Mouse (Mus musculus): Measurements from ENCODE around the gene Col6a4. TPM values are rescaled to one million over a fixed set of nuclear protein-coding genes. Genes with fewer than 3 reads are reported as not detected.

Col6a4 gene
- total RNA-seq (2021): not detected
- long read RNA-seq, experiment 1: 0 reads
- long read RNA-seq, experiment 2: 0 reads

DNA sequence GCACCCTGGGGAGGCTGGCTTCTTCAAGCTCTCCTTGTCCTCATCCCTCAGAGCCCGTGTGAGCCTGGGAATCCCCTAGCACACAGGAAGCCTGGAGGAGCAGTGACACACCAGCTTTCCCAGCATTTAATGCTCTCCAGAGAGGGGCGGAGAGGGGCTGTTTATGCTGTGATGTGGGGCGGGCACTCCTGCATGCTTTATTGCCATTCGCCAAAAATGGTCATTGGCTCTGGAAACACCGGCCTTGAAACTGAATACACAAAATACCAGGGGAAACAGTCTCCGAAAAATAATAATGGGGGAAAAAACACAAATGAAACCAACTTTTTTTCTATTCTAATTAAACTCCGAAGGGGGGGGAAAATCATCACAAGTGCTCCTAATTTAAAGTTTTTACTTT lies at the start of gene Col6a4:
Gene Col6a4 (minus strand): TSS at position 101 of the 400 bp plus-strand sequence.
- DNase-seq: no peak
- TF ChIP-seq CTCF (IDR thresholded peaks at IDR 0.05): no peak
- no peak within 1 kb of the TSS for H3K4me3 ChIP-seq
- no peak within 1 kb of the TSS for H3K27ac ChIP-seq
- intact Hi-C loops (cut with DNase I): no loop called here

DNA sequence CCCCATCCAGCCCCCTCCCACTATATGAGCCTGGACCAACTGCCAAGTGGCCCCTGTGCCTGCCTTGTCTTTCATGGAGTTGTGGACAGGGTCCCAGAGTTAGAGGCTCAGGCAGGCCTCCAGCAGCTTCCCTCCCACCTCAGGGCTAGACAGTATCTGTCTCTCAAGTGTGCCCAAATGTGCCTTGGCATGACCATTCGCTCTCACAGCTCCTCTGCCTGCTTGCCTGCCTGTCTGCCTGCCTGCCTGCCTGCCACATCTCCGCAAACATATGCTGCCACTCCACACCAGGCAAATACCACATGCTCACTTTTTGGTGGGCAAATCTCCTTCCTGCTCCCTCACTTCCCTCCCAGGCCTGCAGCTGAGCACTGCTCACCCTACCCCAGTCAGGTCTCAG lies 49.0 kb upstream of the Col6a4 start:
- intact Hi-C loops (cut with DNase I): no loop called here
- Histone ChIP-seq H3K4me3 (no peak overlapping the region), H3K27ac (no peak overlapping the region)
- no peak for DNase-seq
- no peak for TF ChIP-seq CTCF (IDR thresholded peaks at IDR 0.05)

DNA sequence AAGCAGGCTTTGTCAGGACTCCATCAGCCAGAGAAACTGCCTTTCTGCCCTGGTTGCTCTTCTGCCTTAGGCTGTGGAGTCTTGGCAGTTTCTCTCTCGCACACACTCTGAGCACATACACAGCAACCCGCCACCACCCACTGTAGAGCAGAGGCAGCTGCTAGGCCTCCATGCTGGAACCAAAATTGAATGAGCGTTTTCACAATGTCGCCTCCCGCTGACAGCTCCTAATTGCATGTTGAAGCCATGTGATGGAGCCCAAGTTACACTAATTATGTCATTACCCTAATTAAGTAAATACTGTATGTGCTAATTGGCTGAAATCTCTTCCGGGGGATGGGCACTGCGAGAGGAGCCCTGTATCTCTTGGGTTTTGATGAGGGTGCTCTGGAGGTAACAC lies 47.6 kb upstream of the Col6a4 start:
- Histone ChIP-seq H3K4me3 (no peak overlapping the region), H3K27ac (no peak overlapping the region)
- intact Hi-C loops (cut with DNase I): no loop called here
- no peak for TF ChIP-seq CTCF (IDR thresholded peaks at IDR 0.05)
- DNase-seq: no peak

DNA sequence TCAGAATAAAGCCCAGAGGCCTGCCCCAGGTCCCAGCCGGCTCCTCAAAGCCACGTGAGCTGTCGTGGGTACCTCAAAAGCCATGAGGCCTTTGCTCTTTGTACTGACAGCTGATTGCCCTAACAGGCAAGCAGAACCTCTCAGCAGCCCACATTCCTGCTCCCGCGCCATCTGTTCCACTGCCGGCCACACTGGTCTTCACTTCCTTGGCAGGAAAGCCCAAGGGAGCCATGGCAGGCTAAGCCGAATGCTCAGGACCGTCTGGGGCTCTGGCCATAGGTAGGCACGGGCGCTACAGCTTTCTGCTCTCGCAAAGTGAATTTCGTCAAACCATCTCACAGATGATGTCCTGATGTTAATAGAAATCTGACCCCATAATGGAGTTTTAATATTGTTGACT lies 45.4 kb upstream of the Col6a4 start:
- no peak overlapping the region for H3K4me3 ChIP-seq
- TF ChIP-seq CTCF (IDR thresholded peaks at IDR 0.05): no peak

DNA sequence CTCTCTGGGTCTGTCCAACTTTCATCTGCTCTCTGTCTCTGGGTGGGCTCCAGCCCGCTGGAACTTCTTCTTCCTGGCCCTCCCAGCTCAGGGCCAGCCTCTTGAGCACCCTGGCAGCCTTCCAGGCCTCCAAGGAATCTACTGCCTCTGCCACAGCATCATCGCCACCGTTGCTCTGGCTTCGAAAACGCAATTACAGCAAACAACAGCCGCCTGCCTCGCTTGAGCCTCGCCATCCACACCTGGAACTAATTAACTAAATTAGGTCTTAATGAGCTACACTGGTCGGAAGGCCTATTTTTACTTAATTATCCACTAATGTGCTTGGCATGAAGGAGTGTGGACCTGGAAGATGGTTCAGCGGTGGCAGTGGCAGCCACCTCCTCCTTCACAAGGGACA lies 43.2 kb upstream of the Col6a4 start:
- no peak for TF ChIP-seq CTCF (IDR thresholded peaks at IDR 0.05)
- H3K27ac ChIP-seq: no peak overlapping the region
- intact Hi-C loops (cut with DNase I): no loop called here
- no peak for DNase-seq
- no peak overlapping the region for H3K4me3 ChIP-seq

More for the DNA sequence above, 45.4 kb upstream of the Col6a4 start:
- no peak for DNase-seq
- H3K27ac ChIP-seq: no peak overlapping the region
- intact Hi-C loops (cut with DNase I): no loop called here

DNA sequence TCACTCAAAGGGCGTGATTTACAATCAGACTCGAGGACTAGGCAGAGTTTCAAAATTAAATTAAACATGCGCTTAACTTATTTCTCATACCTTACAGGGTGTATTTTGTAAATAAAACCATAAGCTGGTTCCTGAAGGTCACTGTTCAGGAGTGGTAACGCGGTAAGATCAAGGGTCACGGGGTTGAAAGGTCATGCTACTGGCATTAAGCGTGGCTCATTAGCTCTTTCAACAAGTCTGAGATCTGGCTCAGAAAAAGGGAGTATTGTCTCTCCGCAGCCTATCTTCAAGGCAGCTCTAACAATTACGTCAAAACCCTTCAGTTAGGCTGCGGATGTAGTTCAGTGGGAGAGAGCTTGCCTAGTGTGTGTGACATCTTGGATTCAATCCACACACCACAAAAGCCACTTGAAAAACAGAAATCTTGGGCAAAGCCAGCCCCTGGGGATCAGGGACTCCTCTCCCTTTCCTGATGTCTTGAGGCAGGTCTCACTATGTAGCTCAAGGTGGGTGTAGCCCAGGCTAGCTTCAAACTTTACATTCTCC lies 41.2 kb upstream of the Col6a4 start:
- no peak for DNase-seq
- Histone ChIP-seq H3K27ac (no peak overlapping the region), H3K4me3 (no peak overlapping the region)
- intact Hi-C loops (cut with DNase I): no loop called here
- TF ChIP-seq CTCF (IDR thresholded peaks at IDR 0.05): no peak

DNA sequence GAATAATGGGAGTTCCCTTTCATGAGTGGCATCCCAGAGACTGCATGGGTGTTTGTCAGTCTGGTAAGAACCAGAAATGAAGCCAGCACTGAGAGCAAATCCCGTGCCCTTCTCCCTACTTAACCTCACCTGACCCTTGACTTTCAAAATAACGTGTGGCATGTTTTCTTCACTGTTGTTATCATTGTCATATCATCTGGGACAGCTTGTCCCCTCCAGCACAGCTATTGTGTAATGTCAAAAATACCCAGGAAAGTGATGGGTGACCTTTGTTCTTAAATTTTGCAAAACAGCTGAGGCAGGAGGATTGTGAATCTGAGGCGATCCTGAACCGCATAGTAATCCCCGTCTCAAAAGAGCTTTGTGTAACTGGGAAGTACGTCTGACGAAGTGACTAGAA lies 33.7 kb upstream of the Col6a4 start:
- no peak for DNase-seq
- intact Hi-C loops (cut with DNase I): no loop called here
- Histone ChIP-seq H3K27ac (no peak overlapping the region), H3K4me3 (no peak overlapping the region)
- no peak for TF ChIP-seq CTCF (IDR thresholded peaks at IDR 0.05)

DNA sequence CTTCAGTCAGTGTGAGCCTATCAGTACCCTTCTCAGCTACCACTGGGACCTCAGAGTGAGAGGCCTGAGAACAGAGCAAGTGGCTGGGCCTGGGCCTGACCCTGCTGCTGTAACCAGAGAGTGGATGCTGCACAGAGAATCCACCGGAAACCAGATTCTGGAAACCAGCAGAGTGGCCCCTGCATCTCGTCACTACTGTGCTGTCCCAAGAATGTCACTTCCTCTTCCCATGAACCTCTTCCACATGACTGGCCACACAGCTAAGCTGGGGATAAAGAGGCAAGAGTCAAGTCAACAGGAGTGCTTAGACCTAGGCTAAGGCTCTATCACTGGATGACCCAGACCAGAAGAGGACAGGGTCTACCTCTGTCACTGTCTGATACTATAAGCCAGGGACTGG lies 32.5 kb upstream of the Col6a4 start:
- intact Hi-C loops (cut with DNase I): no loop called here
- Histone ChIP-seq H3K4me3 (no peak overlapping the region), H3K27ac (no peak overlapping the region)
- no peak for TF ChIP-seq CTCF (IDR thresholded peaks at IDR 0.05)
- no peak for DNase-seq

DNA sequence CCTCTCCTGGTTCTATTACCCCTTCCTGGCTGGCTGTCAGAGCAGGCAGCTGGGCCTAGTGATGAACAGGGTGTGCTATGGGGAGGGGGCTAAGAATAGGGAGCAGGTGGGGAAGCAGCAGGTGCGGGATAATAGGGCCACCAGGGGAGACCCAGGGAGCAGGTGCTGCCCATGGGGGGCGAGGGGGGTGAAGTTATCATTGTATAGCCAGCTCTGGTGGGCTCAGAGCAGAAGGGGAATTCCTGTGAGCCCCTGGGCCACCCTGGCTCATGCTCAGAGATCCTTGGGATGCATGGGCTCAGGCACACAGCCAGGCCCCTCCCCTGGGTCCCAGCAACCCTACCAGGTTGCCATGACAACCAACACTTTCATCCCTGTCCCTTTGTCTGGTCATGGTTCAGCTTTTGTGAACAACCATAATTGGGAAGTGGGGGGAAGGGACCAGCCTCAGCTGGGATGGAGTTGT lies 30.2 kb upstream of the Col6a4 start:
- no peak for TF ChIP-seq CTCF (IDR thresholded peaks at IDR 0.05)
- no peak overlapping the region for H3K4me3 ChIP-seq
- intact Hi-C loops (cut with DNase I): no loop called here
- no peak overlapping the region for H3K27ac ChIP-seq
- no peak for DNase-seq

DNA sequence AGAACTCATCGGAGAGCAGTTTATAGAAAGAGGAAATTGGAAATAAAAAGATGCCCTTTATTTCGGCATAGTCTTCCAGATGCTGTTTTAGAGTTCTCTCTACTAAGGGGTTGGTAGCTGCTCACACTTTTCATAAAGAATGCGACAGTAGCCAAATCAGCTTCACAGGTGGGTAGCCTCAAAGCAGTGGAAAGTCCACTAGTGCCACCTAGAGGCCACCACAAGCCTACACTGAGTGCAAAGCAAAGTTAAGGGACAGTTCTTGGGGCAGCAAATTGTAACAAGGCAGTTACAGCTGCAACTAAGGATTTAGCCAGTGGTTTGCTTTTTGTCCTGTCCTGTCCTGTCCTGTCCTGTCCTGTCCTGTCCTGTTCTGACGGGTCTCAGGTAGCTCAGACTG lies 27.0 kb upstream of the Col6a4 start:
- Histone ChIP-seq H3K4me3 (no peak overlapping the region), H3K27ac (no peak overlapping the region)
- TF ChIP-seq CTCF (IDR thresholded peaks at IDR 0.05): peak; percentile 65
- DNase-seq: no peak
- intact Hi-C loops (cut with DNase I): no loop called here

DNA sequence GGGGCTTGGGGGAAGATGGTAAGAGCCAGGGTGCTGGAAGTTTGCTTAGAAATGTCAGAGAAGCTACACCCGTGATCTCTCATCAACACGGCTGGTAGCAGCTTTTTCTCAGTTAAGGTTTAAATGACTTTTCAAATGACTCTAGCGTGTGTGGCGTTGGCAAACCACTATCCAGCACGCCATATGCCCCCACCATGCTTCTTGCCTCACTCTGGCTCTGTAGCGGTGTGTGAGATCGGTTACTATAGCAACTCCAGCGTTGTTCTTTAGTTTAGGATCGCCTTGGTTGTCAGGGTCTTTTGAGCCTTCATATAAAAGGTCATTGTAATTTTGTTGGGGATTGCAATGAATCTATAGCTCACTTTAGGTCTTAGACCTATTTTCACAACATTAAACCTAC lies 22.5 kb upstream of the Col6a4 start:
- no peak for TF ChIP-seq CTCF (IDR thresholded peaks at IDR 0.05)
- intact Hi-C loops (cut with DNase I): no loop called here
- no peak overlapping the region for H3K27ac ChIP-seq
- no peak for DNase-seq
- no peak overlapping the region for H3K4me3 ChIP-seq

DNA sequence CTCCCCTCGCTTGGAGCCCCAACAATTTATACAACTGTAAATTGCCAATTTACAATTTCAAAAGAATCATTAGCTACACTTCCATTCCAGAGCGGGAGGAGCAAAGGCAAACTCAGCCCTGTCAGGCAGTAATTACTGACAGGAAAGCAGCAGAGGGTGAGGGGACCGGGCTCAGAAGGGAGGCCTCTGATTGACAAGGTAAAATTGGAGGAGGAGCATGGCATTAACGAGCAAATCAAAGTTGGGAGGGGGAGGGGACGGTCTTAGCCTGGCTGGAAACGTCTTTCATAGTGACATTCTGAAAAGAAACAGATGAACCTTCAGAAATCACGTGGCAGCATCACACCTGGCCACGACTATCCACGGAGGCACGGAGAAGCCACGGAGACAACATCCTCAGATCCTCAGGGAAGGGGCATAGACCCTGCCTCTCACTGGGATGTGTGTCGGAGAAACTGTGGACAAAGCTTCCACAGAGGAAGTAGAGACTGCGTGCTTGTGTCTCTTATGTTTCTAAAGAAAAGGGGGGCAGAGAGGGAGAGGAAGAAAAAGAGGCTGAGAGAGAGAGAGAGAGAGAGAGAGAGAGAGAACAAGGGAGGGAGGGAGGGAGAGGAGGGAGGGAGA lies 19.3 kb upstream of the Col6a4 start:
- TF ChIP-seq CTCF (IDR thresholded peaks at IDR 0.05): no peak
- H3K4me3 ChIP-seq: no peak overlapping the region
- no peak overlapping the region for H3K27ac ChIP-seq
- intact Hi-C loops (cut with DNase I): no loop called here
- no peak for DNase-seq

DNA sequence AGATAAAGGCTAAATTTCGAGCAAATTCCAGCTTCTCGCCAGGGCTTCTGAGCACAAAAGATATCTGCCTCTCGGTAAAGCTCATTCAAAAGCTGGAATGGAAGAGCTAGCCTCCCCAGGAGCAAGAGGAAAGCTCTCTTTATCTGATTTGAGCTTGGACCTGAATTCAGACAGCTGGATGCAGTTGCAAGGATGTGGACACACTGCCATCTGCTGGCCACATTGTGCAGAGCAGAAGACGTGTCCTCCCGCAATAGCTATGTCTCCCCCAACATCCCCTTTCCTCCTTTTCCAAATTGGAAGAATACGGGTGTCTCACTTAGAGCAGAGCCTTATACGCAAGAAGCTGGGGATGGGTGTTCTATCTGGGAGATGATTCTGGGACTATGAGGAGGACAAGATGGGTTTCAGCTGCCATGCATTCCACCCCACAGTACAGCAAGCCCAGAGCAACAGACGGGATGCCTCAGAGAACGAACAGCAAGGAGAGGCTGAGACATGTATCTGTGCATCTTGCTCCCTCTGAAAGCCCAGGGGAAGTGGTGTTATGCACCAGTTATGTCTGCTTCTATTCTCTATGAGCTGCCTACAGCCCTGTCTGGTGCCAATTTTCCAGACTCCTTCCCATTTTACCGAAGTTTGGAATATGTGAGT lies 16.3 kb upstream of the Col6a4 start:
- Histone ChIP-seq H3K4me3 (no peak overlapping the region), H3K27ac (no peak overlapping the region)
- peak; percentile 74 for DNase-seq
- TF ChIP-seq CTCF (IDR thresholded peaks at IDR 0.05): peak; percentile 94
- intact Hi-C loops (cut with DNase I): no loop called here

DNA sequence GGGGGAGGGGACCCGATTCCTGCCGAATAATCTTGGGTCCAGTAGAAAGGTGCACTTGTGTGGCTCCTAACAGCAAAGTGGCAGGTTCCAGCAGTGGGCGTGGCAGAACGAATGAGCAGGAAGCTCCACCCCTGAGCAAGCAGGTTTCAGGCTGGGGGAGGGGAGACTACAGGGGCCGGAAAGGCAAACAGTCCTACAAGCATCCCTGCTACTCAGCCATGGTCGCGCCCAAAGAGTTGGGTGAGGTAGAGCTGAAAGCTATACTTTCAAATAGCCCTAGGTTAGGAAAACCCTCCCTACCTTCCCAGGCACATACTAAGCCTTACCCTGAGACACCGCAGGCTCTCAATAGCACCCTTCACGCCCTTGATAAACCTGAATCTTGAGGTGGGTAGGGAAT lies 9.7 kb upstream of the Col6a4 start:
- no peak for DNase-seq
- no peak for TF ChIP-seq CTCF (IDR thresholded peaks at IDR 0.05)
- intact Hi-C loops (cut with DNase I): no loop called here
- no peak overlapping the region for H3K27ac ChIP-seq
- no peak overlapping the region for H3K4me3 ChIP-seq
